Mouse (Mus musculus): ENCODE results near the gene Ajap1.

GRCm38 (mm10) chr4:153429971-153430370, 52.6 kb downstream of the Ajap1 start:
- TF ChIP-seq EP300 (IDR thresholded peaks at IDR 0.05; ENCODE audit: low read depth in 1 of 2, low read length in 2 of 2), result no peak
- no peak for TF ChIP-seq TAL1 (IDR thresholded peaks at IDR 0.05; ENCODE audit: low read length)
- TF ChIP-seq POLR2A (IDR thresholded peaks at IDR 0.05; ENCODE audit: control insufficient read depth in 1 of 2, insufficient read depth in 1 of 2, low read depth in 1 of 2, low read length in 2 of 2, poor library complexity in 1 of 2), result no peak
- no peak for TF ChIP-seq ZMIZ1 (IDR thresholded peaks at IDR 0.05; ENCODE audit: low read depth, low read length)
- TF ChIP-seq CTCF (IDR thresholded peaks at IDR 0.05 in 2 of 3, conservative IDR thresholded peaks at IDR 0.05 in 1 of 3; ENCODE audit: control insufficient read depth in 1 of 3, insufficient read depth in 1 of 3, low read depth in 2 of 3, low read length in 3 of 3, poor library complexity in 1 of 3, severe bottlenecking in 1 of 3), result no peak
- TF ChIP-seq CHD2 (IDR thresholded peaks at IDR 0.05; ENCODE audit: low read length), result no peak
- TF ChIP-seq UBTF (IDR thresholded peaks at IDR 0.05; ENCODE audit: borderline replicate concordance, insufficient read depth, low read depth, low read length), result no peak
- TF ChIP-seq MEF2A (IDR thresholded peaks at IDR 0.05; ENCODE audit: extremely low read depth, insufficient replicate concordance, low read depth, low read length, poor library complexity, severe bottlenecking), result no peak
- TF ChIP-seq USF1 (IDR thresholded peaks at IDR 0.05; ENCODE audit: low read depth, low read length), result no peak
- no peak for TF ChIP-seq E2F4 (IDR thresholded peaks at IDR 0.05; ENCODE audit: borderline replicate concordance, low read depth, low read length)
- TF ChIP-seq GATA1 (IDR thresholded peaks at IDR 0.05; ENCODE audit: low read depth, low read length), result no peak
- TF ChIP-seq MAZ (IDR thresholded peaks at IDR 0.05; ENCODE audit: low read depth, low read length), result no peak
- no peak for TF ChIP-seq POLR2AphosphoS5 (IDR thresholded peaks at IDR 0.05; ENCODE audit: borderline replicate concordance, low read depth, low read length)
